Mouse (Mus musculus) lung, postnatal 0 days (tissue): ENCODE results near the gene Fam166a. TPM values are rescaled to one million over a fixed set of nuclear protein-coding genes. Genes with fewer than 3 reads are reported as not detected.
A peak's percentile ranks its signal among the peaks of the same experiment; 100 is the strongest.

Experiments used
- ATAC-seq: fragments of 200-750 bp; cut with Nextera tagmentation; 2 replicates; pipeline ENCODE4 v1.8.0; 2017; ENCODE audit warnings: moderate library complexity
- DNase-seq: peaks from one replicate; pipeline ENCODE4 v3.0.0-alpha.2; 2016; ENCODE audit warnings: low spot score
- H3K27ac ChIP-seq: fragments of 300-500 bp; sonication (generic); 2 replicates; pipeline ENCODE4 v1.5.1; 2014; ENCODE audit warnings: antibody characterized with exemption, mild to moderate bottlenecking, low read length, mixed read lengths
- H3K27me3 ChIP-seq: fragments of 300-500 bp; sonication (generic); replicated peaks from 2 replicates; pipeline ENCODE4 v1.6.1; 2014; ENCODE audit warnings: low read length, mixed read lengths; ENCODE audit not compliant: insufficient read depth
- H3K36me3 ChIP-seq: fragments of 300-500 bp; sonication (generic); 2 replicates; pipeline ENCODE4 v1.6.1; 2014; ENCODE audit warnings: low read length, mixed read lengths; ENCODE audit not compliant: insufficient read depth
- H3K4me1 ChIP-seq: fragments of 300-500 bp; sonication (generic); 2 replicates; pipeline ENCODE4 v1.6.1; 2014; ENCODE audit warnings: antibody characterized with exemption, low read depth, low read length, mixed read lengths; ENCODE audit not compliant: insufficient read depth
- H3K4me2 ChIP-seq: fragments of 300-500 bp; sonication (generic); replicated peaks from 2 replicates; pipeline ENCODE4 v1.6.1; 2014; ENCODE audit warnings: low read depth, mild to moderate bottlenecking, low read length, moderate library complexity, mixed read lengths
- H3K4me3 ChIP-seq: fragments of 300-500 bp; sonication (generic); 2 replicates; pipeline ENCODE4 v1.5.1; 2014; ENCODE audit warnings: low read depth, low read length
- H3K9ac ChIP-seq: fragments of 300-500 bp; sonication (generic); replicated peaks from 2 replicates; pipeline ENCODE4 v1.6.1; 2014; ENCODE audit warnings: low read depth, mild to moderate bottlenecking
- H3K9me3 ChIP-seq: fragments of 300-500 bp; sonication (generic); 2 replicates; pipeline ENCODE4 v1.6.1; 2016; ENCODE audit warnings: low read length, mixed read lengths
- CTCF ChIP-seq: IDR thresholded peaks from 2 replicates; pipeline ENCODE4 v1.5.1; 2016; ENCODE audit warnings: antibody characterized with exemption, mild to moderate bottlenecking
- EP300 ChIP-seq: IDR thresholded peaks from 2 replicates; pipeline ENCODE4 v1.6.1; 2016; ENCODE audit warnings: antibody characterized with exemption, mild to moderate bottlenecking, control low read depth
- WGBS: fragments of 180-500 bp; shearing (Covaris S2); extraction: QIAGEN DNeasy Blood & Tissue Kit; methylation state at CpG from one replicate; pipeline ENCODE4 v1.1.7; 2014; 5-methylcytosine and 5-hydroxymethylcytosine counted together
- polyA plus RNA-seq: library from polyadenylated mRNA; unstranded; fragments of >200 nt; fragmentation: Nextera tagmentation; extraction: Ambion mirVana; gene quantifications from 2 replicates; pipeline ENCODE4 v1.2.1, GENCODE M21; 2015

Gene Fam166a
- polyA plus RNA-seq, 1 experiment from 2014 or later, result 0.32 TPM

DNA sequence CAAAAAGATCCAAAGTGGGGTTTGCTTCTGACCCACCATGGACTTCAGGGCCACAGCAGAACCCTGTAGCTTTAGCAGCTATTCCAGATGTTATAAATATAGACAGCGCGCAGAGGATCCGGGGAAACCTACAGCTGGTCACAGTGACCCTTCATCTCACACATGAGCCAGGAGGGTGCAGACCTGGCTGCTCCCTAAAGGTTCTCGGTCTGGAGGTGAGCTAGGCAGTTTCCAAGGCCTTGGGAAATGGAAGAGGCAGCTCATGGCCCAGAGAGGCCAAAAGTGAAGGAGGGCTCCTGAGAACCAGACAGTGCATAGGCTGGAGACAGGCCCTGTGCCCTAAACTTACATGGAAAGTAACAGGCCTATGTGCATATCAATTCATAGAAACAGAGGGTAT, 44.7 kb upstream of the Fam166a start:
- TF ChIP-seq EP300 (no peak), CTCF (no peak)
- no peak overlapping the region for H3K4me3 ChIP-seq
- H3K4me2 ChIP-seq, result no peak overlapping the region
- no peak overlapping the region for H3K9ac ChIP-seq
- no peaks in the 10 kb centered on the region for H3K9me3 ChIP-seq
- peaks cover 29% of the 10 kb centered on the region; the same call in 1 of the 2 replicates for H3K4me1 ChIP-seq
- WGBS, result 94% methylated on average over 4 of the region's 4 CpGs
- H3K27ac ChIP-seq, result no peak overlapping the region
- H3K36me3 ChIP-seq, result no peaks in the 10 kb centered on the region
- H3K27me3 ChIP-seq, result no peaks in the 10 kb centered on the region
- DNase-seq (no peak), ATAC-seq (no peak)

- TF ChIP-seq CTCF, result no peak
- TF ChIP-seq EP300, result no peak
- ATAC-seq (no peak), DNase-seq (no peak)
- no peak overlapping the region for H3K4me2 ChIP-seq
- H3K27me3 ChIP-seq, result 0 out of 2 replicates have a peak, but pooled peaks cover 3% of the 10 kb centered on the region
- no peak overlapping the region for H3K9ac ChIP-seq
- H3K27ac ChIP-seq, result no peak overlapping the region
- no peaks in the 10 kb centered on the region for H3K36me3 ChIP-seq
- peaks cover 26% of the 10 kb centered on the region; the same call in 1 of the 2 replicates for H3K4me1 ChIP-seq
- H3K4me3 ChIP-seq, result no peak overlapping the region
- 35% methylated on average over 7 of the region's 7 CpGs for WGBS
- no peaks in the 10 kb centered on the region for H3K9me3 ChIP-seq
Observed at GRCm38 (mm10) chr2:25174866-25175689, 43.5 kb upstream of the Fam166a start.

DNA sequence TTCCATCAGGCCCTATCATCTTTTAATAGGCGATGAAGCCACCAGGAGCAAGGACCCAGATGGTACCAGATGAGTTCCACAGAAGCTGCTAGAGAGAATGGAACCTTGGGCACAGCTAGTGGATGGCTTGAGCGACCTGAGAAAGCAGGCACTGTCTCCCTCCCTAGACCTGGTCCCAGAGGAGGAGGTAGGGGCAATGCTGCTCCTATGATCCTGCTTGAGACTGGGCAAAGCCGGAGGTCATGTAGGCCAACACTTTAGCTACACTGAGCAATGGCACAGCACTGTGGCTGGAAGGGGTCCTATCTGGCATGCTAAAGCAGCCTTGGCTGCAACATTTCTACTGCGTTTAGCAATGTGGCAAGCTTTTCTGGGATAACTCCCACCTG, 42.9 kb upstream of the Fam166a start:
- Histone ChIP-seq H3K9ac (no peak overlapping the region), H3K9me3 (no peaks in the 10 kb centered on the region), H3K36me3 (no peaks in the 10 kb centered on the region), H3K4me2 (no peak overlapping the region), H3K4me3 (no peak overlapping the region), H3K27ac (no peak overlapping the region), H3K27me3 (0 out of 2 replicates have a peak, but pooled peaks cover 3% of the 10 kb centered on the region), H3K4me1 (peaks cover 26% of the 10 kb centered on the region; the same call in 1 of the 2 replicates)
- ATAC-seq (no peak), DNase-seq (no peak)
- WGBS, result 76% methylated on average over 4 of the region's 4 CpGs
- no peak for TF ChIP-seq CTCF
- no peak for TF ChIP-seq EP300

GRCm38 (mm10) chr2:25176573-25176972, 42.0 kb upstream of the Fam166a start:
- H3K4me1 ChIP-seq, result peaks cover 26% of the 10 kb centered on the region; the same call in 1 of the 2 replicates
- H3K27me3 ChIP-seq, result 0 out of 2 replicates have a peak, but pooled peaks cover 11% of the 10 kb centered on the region
- H3K36me3 ChIP-seq, result no peaks in the 10 kb centered on the region
- WGBS, result 44% methylated on average over 6 of the region's 6 CpGs
- ATAC-seq (no peak), DNase-seq (peak; percentile 56)
- H3K4me2 ChIP-seq, result no peak overlapping the region
- H3K27ac ChIP-seq, result peak overlapping the region; percentile 72; the same call in 1 of the 2 replicates
- no peaks in the 10 kb centered on the region for H3K9me3 ChIP-seq
- TF ChIP-seq EP300 (peak; percentile 79), CTCF (no peak)
- H3K9ac ChIP-seq, result no peak overlapping the region
- no peak overlapping the region for H3K4me3 ChIP-seq

- H3K9ac ChIP-seq, result no peak overlapping the region
- no peaks in the 10 kb centered on the region for H3K9me3 ChIP-seq
- no peak for TF ChIP-seq CTCF
- no peak for TF ChIP-seq EP300
- WGBS, result 34% methylated on average over 4 of the region's 4 CpGs
- ATAC-seq (no peak), DNase-seq (no peak)
- no peaks in the 10 kb centered on the region for H3K36me3 ChIP-seq
- H3K27me3 ChIP-seq, result 0 out of 2 replicates have a peak, but pooled peaks cover 11% of the 10 kb centered on the region
- no peak overlapping the region for H3K4me3 ChIP-seq
- peak overlapping the region; percentile 72 for H3K27ac ChIP-seq
- H3K4me1 ChIP-seq, result peaks cover 26% of the 10 kb centered on the region; the same call in 1 of the 2 replicates
- H3K4me2 ChIP-seq, result no peak overlapping the region; the same call in 1 of the 2 replicates
Observed at GRCm38 (mm10) chr2:25177076-25177475, 41.5 kb upstream of the Fam166a start.

GRCm38 (mm10) chr2:25177685-25178084, 40.9 kb upstream of the Fam166a start:
- TF ChIP-seq EP300, result no peak
- TF ChIP-seq CTCF, result no peak
- Histone ChIP-seq H3K36me3 (no peaks in the 10 kb centered on the region), H3K27ac (peak overlapping the region; percentile 72), H3K4me2 (no peak overlapping the region; the same call in none of the 2 replicates), H3K27me3 (0 out of 2 replicates have a peak, but pooled peaks cover 11% of the 10 kb centered on the region), H3K9ac (no peak overlapping the region), H3K4me1 (peaks cover 26% of the 10 kb centered on the region; the same call in 1 of the 2 replicates), H3K9me3 (no peaks in the 10 kb centered on the region), H3K4me3 (no peak overlapping the region)
- DNase-seq (peak; percentile 70), ATAC-seq (peak; percentile 48)
- WGBS, result 17% methylated on average over 6 of the region's 6 CpGs
